Mouse (Mus musculus): ENCODE results near the gene Mrpl17.

- TF ChIP-seq CTCF (IDR thresholded peaks at IDR 0.05; ENCODE audit: borderline replicate concordance, control insufficient read depth, extremely low read depth, insufficient read depth, low read length, poor library complexity), result no peak
- TF ChIP-seq POLR2A (IDR thresholded peaks at IDR 0.05; ENCODE audit: control insufficient read depth, extremely low read depth, insufficient read depth, low read length, poor library complexity), result no peak
These were observed 7.6 kb upstream of the Mrpl17 start for GRCm38 (mm10) chr7:105818483-105818882.
